Mouse (Mus musculus): ENCODE measurements around the gene Olfr1272.
"Not testable (repeated sequence)": the region's sequence is repeated elsewhere in the genome, so short reads cannot be mapped to it uniquely, and the experiment has no call there.

Gene Olfr1272

GRCm38 (mm10) chr2:90292741-90293140, at the start of gene Olfr1272:
Gene Olfr1272 (minus strand): TSS chr2:90292841.
- DNase-seq (ENCODE audit: low read depth in 2 of 2, low spot score in 2 of 2) = no peak

GRCm38 (mm10) chr2:90321900-90322299, 29.3 kb upstream of the Olfr1272 start, which contains the start of gene Gm13769:
Gene Gm13769 (plus strand): TSS chr2:90322200.
- DNase-seq (ENCODE audit: low read depth in 2 of 2, low spot score in 2 of 2) = not testable (repeated sequence)

- DNase-seq (ENCODE audit: low read depth in 2 of 2, low spot score in 2 of 2) = no peak
These were observed 21.7 kb downstream of the Olfr1272 start, which contains the start of gene Olfr1271 for GRCm38 (mm10) chr2:90270932-90271331. Gene Olfr1271 (minus strand): TSS chr2:90271032.

DNA sequence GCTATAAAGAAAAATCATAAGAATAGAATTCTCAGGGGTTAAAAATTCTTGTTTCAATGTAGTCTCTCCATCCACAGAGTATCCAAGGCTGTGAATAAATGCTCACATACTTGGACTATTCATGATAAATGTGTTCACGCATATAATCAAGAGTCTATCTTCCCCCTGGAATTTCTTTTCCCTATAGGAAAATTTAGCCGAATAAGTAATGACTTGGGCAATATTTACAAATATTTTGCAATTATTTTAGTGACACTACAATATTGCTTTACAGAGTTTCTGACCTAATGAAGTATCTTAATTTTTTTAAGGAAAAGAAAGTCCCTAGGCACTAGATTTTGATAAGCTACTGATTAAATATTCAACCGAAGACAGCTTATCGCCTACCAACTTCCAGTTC, 35.1 kb downstream of the Olfr1272 start, which contains the start of gene Olfr142:
Gene Olfr142 (minus strand): TSS at position 101 of the 400 bp plus-strand sequence.
- no peak for DNase-seq (ENCODE audit: low read depth in 2 of 2, low spot score in 2 of 2)

All from CD8-positive naive resting alpha-beta T cell, adult 2 months (primary cell).